Mouse (Mus musculus): ENCODE data around the gene Fcgr2b.

The Fcgr2b gene

GRCm38 (mm10) chr1:170927378-170927777 lies 49.0 kb downstream of the Fcgr2b start, which contains the start of gene Fcrla:
TSS of gene Fcrla (minus strand) at chr1:170927583.
- no peak for DNase-seq (ENCODE audit: low read depth, low spot score)

GRCm38 (mm10) chr1:170926941-170927340 lies 49.4 kb downstream of the Fcgr2b start:
- DNase-seq (ENCODE audit: low read depth, low spot score): no peak

GRCm38 (mm10) chr1:170924485-170924884 lies 51.9 kb downstream of the Fcgr2b start:
- DNase-seq (ENCODE audit: low read depth, low spot score): no peak

- DNase-seq (ENCODE audit: low read depth, low spot score): no peak
Measured at GRCm38 (mm10) chr1:170919308-170919707, 57.0 kb downstream of the Fcgr2b start.

GRCm38 (mm10) chr1:170915657-170916056 lies 60.7 kb downstream of the Fcgr2b start:
- DNase-seq (ENCODE audit: low read depth, low spot score): no peak

GRCm38 (mm10) chr1:170912891-170913615 lies 63.3 kb downstream of the Fcgr2b start, which contains the start of gene Fcrlb:
TSS of gene Fcrlb (minus strand) at chr1:170912941.
- DNase-seq (ENCODE audit: low read depth, low spot score): no peak

- no peak for DNase-seq (ENCODE audit: low read depth, low spot score)
Measured at GRCm38 (mm10) chr1:170911907-170912660, 64.3 kb downstream of the Fcgr2b start.

Measured in ES-CJ7 (cell line).